Mouse (Mus musculus) myocyte (in vitro differentiated cells): Measurements from ENCODE around the gene Cend1. TPM values are rescaled to one million over a fixed set of nuclear protein-coding genes. Genes with fewer than 3 reads are reported as not detected.

Source experiments
- H3K27me3 ChIP-seq: one replicate; pipeline ENCODE4 v1.6.1; 2011; ENCODE audit not compliant: control insufficient read depth, insufficient read depth, insufficient read length
- H3K36me3 ChIP-seq: one replicate; pipeline ENCODE4 v1.6.1; 2011; ENCODE audit not compliant: control insufficient read depth, insufficient read depth
- H3K4me2 ChIP-seq: one replicate; pipeline ENCODE4 v1.6.1; 2011; ENCODE audit warnings: low read depth, control low read depth
- H3K4me3 ChIP-seq: one replicate; pipeline ENCODE4 v1.5.1; 2011; ENCODE audit warnings: mild to moderate bottlenecking, control low read depth, moderate library complexity
- H3K79me2 ChIP-seq: one replicate; pipeline ENCODE4 v1.6.1; 2011; ENCODE audit not compliant: control insufficient read depth, insufficient read depth
- H3ac ChIP-seq: one replicate; pipeline ENCODE4 v1.6.1; 2011; ENCODE audit not compliant: control insufficient read depth, insufficient read length
- CEBPB ChIP-seq: IDR thresholded peaks from 2 replicates; pipeline ENCODE4 v1.6.1; 2011; ENCODE audit warnings: mild to moderate bottlenecking, moderate library complexity; ENCODE audit not compliant: poor library complexity, insufficient read depth, severe bottlenecking
- E2F4 ChIP-seq: IDR thresholded peaks from one replicate; pipeline ENCODE4 v1.6.1; 2011; ENCODE audit warnings: mild to moderate bottlenecking, control low read depth, moderate library complexity; ENCODE audit not compliant: insufficient read depth
- MAX ChIP-seq: IDR thresholded peaks from one replicate; pipeline ENCODE4 v1.6.1; 2011; ENCODE audit warnings: low read depth, mild to moderate bottlenecking, control low read depth
- MYOD1 ChIP-seq, 3 experiments: IDR thresholded peaks; one replicate each; pipeline ENCODE4 v1.6.1; 2011; ENCODE audit warnings: control low read depth in 2 of 3, low read depth in 2 of 3, mild to moderate bottlenecking in 2 of 3, moderate library complexity in 1 of 3; ENCODE audit not compliant: insufficient read length in 2 of 3, control insufficient read depth in 1 of 3
- MYOG ChIP-seq, 3 experiments: IDR thresholded peaks; one replicate each; pipeline ENCODE4 v1.6.1; 2011; ENCODE audit warnings: control low read depth in 2 of 3, low read depth in 2 of 3, mild to moderate bottlenecking in 2 of 3; ENCODE audit not compliant: insufficient read length in 2 of 3, control insufficient read depth in 1 of 3, insufficient read depth in 1 of 3
- POLR2A ChIP-seq: IDR thresholded peaks from one replicate; pipeline ENCODE4 v1.6.1; 2011; ENCODE audit warnings: low read depth, mild to moderate bottlenecking, control low read depth, moderate library complexity; ENCODE audit not compliant: insufficient read length
- POLR2AphosphoS2 ChIP-seq: IDR thresholded peaks from one replicate; pipeline ENCODE4 v1.6.1; 2011; ENCODE audit warnings: low read depth, control low read depth; ENCODE audit not compliant: insufficient read length
- REST ChIP-seq: IDR thresholded peaks from one replicate; pipeline ENCODE4 v1.6.1; 2011; ENCODE audit warnings: mild to moderate bottlenecking, control low read depth, moderate library complexity; ENCODE audit not compliant: insufficient read depth, insufficient read length
- SRF ChIP-seq: IDR thresholded peaks from one replicate; pipeline ENCODE4 v1.6.1; 2011; ENCODE audit warnings: low read depth; ENCODE audit not compliant: control insufficient read depth, insufficient read length
- TCF12 ChIP-seq: IDR thresholded peaks from one replicate; pipeline ENCODE4 v1.6.1; 2011; ENCODE audit warnings: mild to moderate bottlenecking, control low read depth; ENCODE audit not compliant: poor library complexity, insufficient read depth, severe bottlenecking
- TCF3 ChIP-seq: IDR thresholded peaks from one replicate; pipeline ENCODE4 v1.6.1; 2011; ENCODE audit warnings: low read depth, control low read depth; ENCODE audit not compliant: insufficient read length
- USF1 ChIP-seq: IDR thresholded peaks from one replicate; pipeline ENCODE4 v1.6.1; 2011; ENCODE audit warnings: low read depth, mild to moderate bottlenecking, control low read depth, moderate library complexity
- polyA plus RNA-seq: library from polyadenylated mRNA; unstranded; fragments of >200 nt; fragmentation: generic; extraction: Trizol; gene quantifications from one replicate; pipeline ENCODE4 v1.2.1, GENCODE M21; 2012; ENCODE audit warnings: missing spikeins

The Cend1 gene
- polyA plus RNA-seq, 1 experiment, result 0.25 TPM

DNA sequence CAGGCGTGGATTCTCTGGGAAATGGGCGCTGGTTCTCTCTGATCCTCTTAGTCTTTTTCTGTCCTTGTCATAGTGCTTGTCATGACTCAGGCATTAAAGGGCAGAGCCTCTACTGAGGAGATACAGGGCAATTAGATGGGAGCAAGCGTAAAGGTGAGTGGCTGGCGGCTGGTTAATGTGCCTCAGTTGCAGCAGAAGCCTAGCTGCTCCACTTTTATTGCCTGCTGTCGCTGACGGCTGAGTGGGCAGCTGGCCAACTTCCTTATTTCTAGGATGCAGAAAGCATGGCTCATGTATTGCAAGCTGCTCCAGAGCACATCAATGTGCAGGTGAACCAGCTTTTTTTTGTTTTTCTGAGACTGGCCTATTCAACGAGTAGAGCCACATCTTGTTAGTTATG, 10.3 kb downstream of the Cend1 start:
- H3K36me3 ChIP-seq, result no peaks in the 10 kb centered on the region
- no peaks in the 10 kb centered on the region for H3K79me2 ChIP-seq
- H3K27me3 ChIP-seq, result no peaks in the 10 kb centered on the region
- H3ac ChIP-seq, result no peak overlapping the region
- no peak overlapping the region for H3K4me2 ChIP-seq
- TF ChIP-seq USF1 (no peak), CEBPB (no peak), SRF (no peak), POLR2A (no peak), TCF12 (no peak), POLR2AphosphoS2 (no peak), REST (no peak), TCF3 (no peak)
- H3K4me3 ChIP-seq, result no peak overlapping the region

DNA sequence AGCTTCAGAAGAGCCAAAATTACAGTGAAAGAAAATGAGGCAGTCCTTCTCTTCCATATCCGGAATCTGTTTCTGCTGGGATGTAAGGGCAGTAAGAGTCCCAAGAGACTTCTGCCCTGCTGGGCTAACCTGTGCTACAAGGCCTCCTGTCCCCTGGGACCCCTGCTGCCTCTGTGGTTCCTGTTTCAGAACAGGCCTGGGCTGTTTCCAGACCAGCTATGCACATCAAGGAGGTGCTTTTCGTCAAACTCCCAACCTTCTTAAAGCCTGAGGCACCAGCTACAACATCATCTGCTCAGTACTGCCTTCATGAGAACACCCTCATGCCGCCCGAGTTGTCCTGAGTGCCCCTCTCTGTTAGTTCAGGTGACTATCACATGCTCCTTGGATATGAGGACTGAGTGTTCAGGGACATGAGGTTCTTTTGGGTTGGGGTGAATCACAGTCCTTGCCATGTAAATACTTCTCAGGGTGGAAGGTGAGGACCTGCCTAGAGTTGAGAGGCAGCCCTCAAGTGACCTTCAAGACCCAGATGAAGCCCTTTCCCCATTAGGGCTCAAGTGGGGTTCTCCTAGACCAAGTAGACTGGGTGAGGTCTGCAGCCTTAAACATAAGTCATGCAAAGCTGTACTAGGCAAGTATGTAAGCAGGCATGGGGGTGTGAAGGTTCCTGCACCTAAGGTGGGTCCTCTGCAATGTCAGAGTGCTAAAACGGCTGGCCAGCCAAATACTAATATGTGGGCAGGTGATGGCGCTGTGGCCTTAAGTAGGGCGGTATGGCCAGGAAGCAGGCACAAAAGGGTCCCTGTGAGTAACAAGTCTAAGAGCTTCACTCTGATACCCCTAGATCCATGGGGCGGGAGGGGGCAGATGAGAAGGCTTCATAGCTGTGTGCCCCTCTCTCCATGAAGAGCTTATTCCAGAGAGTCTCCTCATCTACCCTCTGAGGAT, 11.3 kb downstream of the Cend1 start:
- H3K79me2 ChIP-seq, result no peaks in the 10 kb centered on the region
- H3K27me3 ChIP-seq, result no peaks in the 10 kb centered on the region
- no peak overlapping the region for H3K4me2 ChIP-seq
- TF ChIP-seq TCF12, result no peak
- TF ChIP-seq E2F4, result no peak
- TF ChIP-seq MAX, result no peak
- no peak for TF ChIP-seq CEBPB
- TF ChIP-seq USF1, result no peak
- TF ChIP-seq POLR2AphosphoS2, result no peak
- no peak for TF ChIP-seq POLR2A
- no peak overlapping the region for H3ac ChIP-seq
- no peak overlapping the region for H3K4me3 ChIP-seq
- H3K36me3 ChIP-seq, result no peaks in the 10 kb centered on the region

DNA sequence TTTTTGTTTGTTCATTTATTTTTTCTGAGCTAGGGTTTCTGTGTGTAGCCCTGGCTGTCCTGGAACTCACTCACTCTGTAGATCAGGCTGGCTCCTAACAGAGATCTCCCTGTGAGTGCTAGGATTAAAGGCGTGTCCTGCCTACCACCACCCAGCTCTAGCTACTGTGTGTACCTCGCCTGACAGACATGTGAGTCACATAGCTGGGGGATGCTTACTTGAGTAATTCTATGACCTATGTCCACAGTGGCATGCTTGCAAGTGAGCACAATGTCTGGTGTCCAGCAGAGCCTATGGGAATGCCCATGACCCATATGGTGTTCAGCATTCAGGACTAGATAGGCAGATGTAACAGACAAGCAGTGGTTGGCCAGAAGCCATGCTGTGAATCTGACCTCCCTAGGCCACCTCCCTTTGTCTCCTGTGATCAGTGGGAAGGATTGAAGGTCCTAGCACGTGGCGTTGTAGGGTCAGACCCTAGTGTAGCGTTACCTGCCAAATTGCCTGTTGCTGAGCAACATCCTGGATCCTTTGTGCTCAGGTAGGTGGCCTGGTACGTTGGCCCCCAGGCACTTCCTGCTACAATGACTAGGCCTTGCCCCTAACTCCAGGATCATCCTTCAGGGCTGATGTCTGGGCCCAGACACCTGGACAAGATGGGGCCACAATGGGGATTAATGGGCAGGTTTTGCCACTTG, 13.0 kb downstream of the Cend1 start:
- TF ChIP-seq POLR2A (no peak), TCF3 (no peak), CEBPB (no peak), E2F4 (no peak), USF1 (no peak), TCF12 (no peak), POLR2AphosphoS2 (no peak), REST (no peak), SRF (no peak), MYOG (IDR thresholded peaks at IDR 0.05; ENCODE audit: control insufficient read depth in 1 of 3, insufficient read depth in 1 of 3, insufficient read length in 2 of 3, low read depth in 2 of 3) (no peak)
- H3K36me3 ChIP-seq, result no peaks in the 10 kb centered on the region
- no peaks in the 10 kb centered on the region for H3K79me2 ChIP-seq
- H3K4me2 ChIP-seq, result no peak overlapping the region
- H3ac ChIP-seq, result no peak overlapping the region
- no peak overlapping the region for H3K4me3 ChIP-seq
- no peaks in the 10 kb centered on the region for H3K27me3 ChIP-seq

DNA sequence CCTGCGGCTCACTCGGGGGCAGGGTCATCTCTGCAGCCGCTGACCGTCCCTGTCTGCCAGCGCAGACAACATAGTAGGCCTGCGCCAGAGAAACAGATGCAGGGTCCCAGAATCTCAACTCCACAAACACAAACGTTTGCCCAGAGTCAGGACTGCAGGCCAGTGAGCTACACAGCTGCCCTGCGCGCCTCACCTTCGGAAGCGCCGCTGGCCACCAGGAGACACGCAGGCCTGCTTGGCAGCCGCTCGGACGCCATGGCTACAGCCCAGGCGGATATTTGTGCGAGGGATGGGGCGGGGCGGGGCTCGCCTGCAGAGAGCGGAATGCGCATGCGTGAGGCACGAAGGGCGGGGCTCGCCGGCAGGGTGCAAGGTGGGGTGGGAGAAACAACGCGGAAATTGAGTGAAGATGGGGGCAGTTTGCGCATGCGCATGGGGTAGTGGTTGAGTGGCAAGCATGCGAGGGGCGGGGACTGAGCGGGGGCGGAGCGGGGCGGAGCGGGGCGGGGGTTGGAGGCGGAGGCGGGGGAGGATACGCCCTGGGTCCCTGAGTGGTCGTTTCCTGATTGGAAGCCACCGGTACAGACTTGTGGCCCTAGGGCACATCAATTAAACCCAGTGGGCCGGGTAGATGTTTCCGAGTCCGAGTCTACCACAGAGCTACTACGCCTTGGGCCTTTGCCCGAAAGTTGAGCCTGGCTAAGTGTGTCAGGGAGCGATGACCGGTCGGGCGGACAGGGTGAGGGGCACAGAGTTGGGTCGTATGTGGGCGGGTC, 15.3 kb downstream of the Cend1 start, which contains the start of gene Gatd1:
Gene Gatd1, minus strand, starts transcription at position 328 of the 776 bp plus-strand sequence.
- Histone ChIP-seq H3K4me2 (peak within 1 kb of the TSS; percentile 94), H3K4me3 (peak within 1 kb of the TSS; percentile 69), H3ac (peak within 1 kb of the TSS; percentile 16), H3K27me3 (no peaks in the 10 kb centered on the region), H3K79me2 (no peaks in the 10 kb centered on the region), H3K36me3 (no peaks in the 10 kb centered on the region)
- TF ChIP-seq POLR2A (peak; percentile 96), MYOG (IDR thresholded peaks at IDR 0.05; ENCODE audit: control insufficient read depth in 1 of 3, insufficient read depth in 1 of 3, insufficient read length in 2 of 3, low read depth in 2 of 3) (no peak), REST (peak; percentile 21), MAX (no peak), POLR2AphosphoS2 (peak; percentile 90), MYOD1 (IDR thresholded peaks at IDR 0.05; ENCODE audit: control insufficient read depth in 1 of 3, insufficient read length in 2 of 3, low read depth in 2 of 3) (peak in 1 of 3 experiments; percentile 47)
